Mouse (Mus musculus) splenic B cell, adult 2 months (primary cell): ENCODE measurements at regions not wholly inside any gene's neighbourhood (a gene's known extent, or its start where the extent isn't known, plus 50 kb on each side); places are given as distances from the start of the nearest gene placed in this dataset.

Experiments
- DNase-seq: peaks from one replicate; pipeline ENCODE4 v3.0.0-alpha.2; 2011; ENCODE audit warnings: low read depth, low spot score
- H3K27me3 ChIP-seq: 2 replicates; pipeline ENCODE4 v1.6.1; 2012; ENCODE audit warnings: mild to moderate bottlenecking, low read length, moderate library complexity, mixed read lengths; ENCODE audit not compliant: control insufficient read depth, poor library complexity, insufficient read depth, severe bottlenecking
- H3K36me3 ChIP-seq: 2 replicates; pipeline ENCODE4 v1.6.1; 2012; ENCODE audit warnings: mild to moderate bottlenecking, low read length, moderate library complexity, mixed read lengths; ENCODE audit not compliant: control insufficient read depth, poor library complexity, insufficient read depth, severe bottlenecking

GRCm38 (mm10) chr13:25774586-25775182 is 504.4 kb upstream of the Nrsn1 start:
- no peaks in the 10 kb centered on the region for H3K27me3 ChIP-seq
- DNase-seq = no peak
- H3K36me3 ChIP-seq = no peaks in the 10 kb centered on the region

- H3K36me3 ChIP-seq = no peaks in the 10 kb centered on the region
- no peaks in the 10 kb centered on the region for H3K27me3 ChIP-seq
- no peak for DNase-seq
Observed at GRCm38 (mm10) chr13:25754515-25755105, 484.3 kb upstream of the Nrsn1 start.

GRCm38 (mm10) chr13:25751409-25751777 is 481.1 kb upstream of the Nrsn1 start:
- Histone ChIP-seq H3K27me3 (no peaks in the 10 kb centered on the region), H3K36me3 (no peaks in the 10 kb centered on the region)
- DNase-seq = no peak

GRCm38 (mm10) chr13:25750460-25751408 is 480.4 kb upstream of the Nrsn1 start:
- Histone ChIP-seq H3K36me3 (no peaks in the 10 kb centered on the region), H3K27me3 (no peaks in the 10 kb centered on the region)
- DNase-seq = no peak

GRCm38 (mm10) chr13:25738601-25739000 is 468.3 kb upstream of the Nrsn1 start:
- DNase-seq = no peak
- Histone ChIP-seq H3K36me3 (no peaks in the 10 kb centered on the region), H3K27me3 (no peaks in the 10 kb centered on the region)

- no peak for DNase-seq
- Histone ChIP-seq H3K36me3 (no peaks in the 10 kb centered on the region), H3K27me3 (no peaks in the 10 kb centered on the region)
Observed at GRCm38 (mm10) chr13:25729327-25729892, 459.1 kb upstream of the Nrsn1 start.

GRCm38 (mm10) chr13:25727504-25728095 is 457.3 kb upstream of the Nrsn1 start:
- H3K36me3 ChIP-seq = no peaks in the 10 kb centered on the region
- no peak for DNase-seq

GRCm38 (mm10) chr13:25722595-25723525 is 452.6 kb upstream of the Nrsn1 start:
- H3K27me3 ChIP-seq = no peaks in the 10 kb centered on the region; the same call in 1 of the 2 replicates
- no peak for DNase-seq
- H3K36me3 ChIP-seq = no peaks in the 10 kb centered on the region

More at GRCm38 (mm10) chr13:25727504-25728095, 457.3 kb upstream of the Nrsn1 start:
- H3K27me3 ChIP-seq = no peaks in the 10 kb centered on the region

GRCm38 (mm10) chr13:25700965-25701364 is 430.7 kb upstream of the Nrsn1 start:
- DNase-seq = no peak
- Histone ChIP-seq H3K27me3 (no peaks in the 10 kb centered on the region), H3K36me3 (no peaks in the 10 kb centered on the region)

GRCm38 (mm10) chr13:25695956-25696355 is 425.7 kb upstream of the Nrsn1 start:
- H3K36me3 ChIP-seq = no peaks in the 10 kb centered on the region
- no peak for DNase-seq

GRCm38 (mm10) chr13:25695017-25695604 is 424.8 kb upstream of the Nrsn1 start:
- Histone ChIP-seq H3K27me3 (no peaks in the 10 kb centered on the region), H3K36me3 (no peaks in the 10 kb centered on the region)
- DNase-seq = no peak

More at GRCm38 (mm10) chr13:25695956-25696355, 425.7 kb upstream of the Nrsn1 start:
- no peaks in the 10 kb centered on the region for H3K27me3 ChIP-seq

GRCm38 (mm10) chr13:25678221-25678735 is 408.0 kb upstream of the Nrsn1 start:
- DNase-seq = no peak
- Histone ChIP-seq H3K27me3 (no peaks in the 10 kb centered on the region), H3K36me3 (no peaks in the 10 kb centered on the region)

- no peaks in the 10 kb centered on the region for H3K27me3 ChIP-seq
- no peak for DNase-seq
- H3K36me3 ChIP-seq = no peaks in the 10 kb centered on the region
Observed at GRCm38 (mm10) chr13:25675208-25675607, 404.9 kb upstream of the Nrsn1 start.
